Mouse (Mus musculus) ES-Bruce4 (cell line): Measurements from ENCODE around the gene Klhdc1. TPM values are rescaled to one million over a fixed set of nuclear protein-coding genes. Genes with fewer than 3 reads are reported as not detected.

Experiments used
- H3K27ac ChIP-seq: 2 replicates; pipeline ENCODE4 v1.5.1; 2012; ENCODE audit warnings: low read length, inconsistent platforms; ENCODE audit not compliant: insufficient read depth
- H3K27me3 ChIP-seq: 2 replicates; pipeline ENCODE4 v1.6.1; 2012; ENCODE audit warnings: mild to moderate bottlenecking, low read length, inconsistent platforms; ENCODE audit not compliant: control insufficient read depth, poor library complexity, insufficient read depth, severe bottlenecking
- H3K36me3 ChIP-seq: 2 replicates; pipeline ENCODE4 v1.6.1; 2012; ENCODE audit warnings: inconsistent platforms, mild to moderate bottlenecking, low read length, moderate library complexity; ENCODE audit not compliant: control insufficient read depth, poor library complexity, insufficient read depth, severe bottlenecking
- H3K4me1 ChIP-seq: one replicate; pipeline ENCODE4 v1.8.1; 2011; ENCODE audit warnings: low read length; ENCODE audit not compliant: control insufficient read depth, insufficient read depth
- H3K4me3 ChIP-seq: 2 replicates; pipeline ENCODE4 v1.5.1; 2011; ENCODE audit warnings: low read depth, mild to moderate bottlenecking, low read length
- H3K9ac ChIP-seq: 2 replicates; pipeline ENCODE4 v1.6.1; 2012; ENCODE audit warnings: low read depth, mild to moderate bottlenecking, inconsistent platforms; ENCODE audit not compliant: poor library complexity, severe bottlenecking
- H3K9me3 ChIP-seq: replicated peaks from 2 replicates; pipeline ENCODE4 v1.6.1; 2012; ENCODE audit warnings: mild to moderate bottlenecking, low read length, inconsistent platforms; ENCODE audit not compliant: control insufficient read depth, poor library complexity, insufficient read depth, severe bottlenecking
- CTCF ChIP-seq: IDR thresholded peaks from one replicate; pipeline ENCODE4 v1.8.1; 2011; ENCODE audit warnings: low read depth, low read length
- EP300 ChIP-seq: IDR thresholded peaks from 2 replicates; pipeline ENCODE4 v1.6.1; 2011; ENCODE audit warnings: low read depth, low read length; ENCODE audit not compliant: insufficient read depth
- POLR2A ChIP-seq: IDR thresholded peaks from one replicate; pipeline ENCODE4 v1.8.1; 2011; ENCODE audit warnings: low read length; ENCODE audit not compliant: insufficient read depth
- polyA plus RNA-seq: library from polyadenylated mRNA; stranded (reverse); fragments of >200 nt; gene quantifications from 2 replicates; pipeline ENCODE4 v1.2.4, GENCODE M21; 2011; ENCODE audit warnings: low read depth; ENCODE audit not compliant: missing spikeins, insufficient read depth, insufficient read length

Gene Klhdc1
- polyA plus RNA-seq, 1 experiment, result 2.0 TPM

- H3K9ac ChIP-seq, result no peak overlapping the region
- no peak overlapping the region for H3K27ac ChIP-seq
- TF ChIP-seq CTCF (no peak), EP300 (no peak), POLR2A (no peak)
- peaks cover 37% of the 10 kb centered on the region for H3K36me3 ChIP-seq
- no peaks in the 10 kb centered on the region for H3K9me3 ChIP-seq
- no peaks in the 10 kb centered on the region for H3K27me3 ChIP-seq
- H3K4me3 ChIP-seq, result no peak overlapping the region
- H3K4me1 ChIP-seq, result peaks cover 2% of the 10 kb centered on the region
Measured at GRCm38 (mm10) chr12:69304051-69304450, 63.1 kb downstream of the Klhdc1 start.

- peaks cover 52% of the 10 kb centered on the region for H3K36me3 ChIP-seq
- H3K4me3 ChIP-seq, result no peak overlapping the region
- H3K27ac ChIP-seq, result no peak overlapping the region
- H3K9ac ChIP-seq, result no peak overlapping the region
- H3K9me3 ChIP-seq, result no peaks in the 10 kb centered on the region
- H3K4me1 ChIP-seq, result no peaks in the 10 kb centered on the region
- TF ChIP-seq POLR2A, result no peak
- TF ChIP-seq CTCF, result no peak
- no peak for TF ChIP-seq EP300
- H3K27me3 ChIP-seq, result no peaks in the 10 kb centered on the region
Measured at GRCm38 (mm10) chr12:69306333-69306732, 65.4 kb downstream of the Klhdc1 start.

GRCm38 (mm10) chr12:69309659-69310058 lies 68.7 kb downstream of the Klhdc1 start:
- Histone ChIP-seq H3K9me3 (no peaks in the 10 kb centered on the region), H3K36me3 (peaks cover 59% of the 10 kb centered on the region), H3K9ac (no peak overlapping the region), H3K4me1 (no peaks in the 10 kb centered on the region), H3K27me3 (no peaks in the 10 kb centered on the region), H3K4me3 (no peak overlapping the region), H3K27ac (no peak overlapping the region)
- TF ChIP-seq EP300, result no peak

- Histone ChIP-seq H3K27ac (no peak overlapping the region), H3K36me3 (peaks cover 49% of the 10 kb centered on the region), H3K27me3 (no peaks in the 10 kb centered on the region), H3K4me3 (no peak overlapping the region), H3K4me1 (no peaks in the 10 kb centered on the region), H3K9ac (no peak overlapping the region), H3K9me3 (no peaks in the 10 kb centered on the region)
- TF ChIP-seq CTCF (no peak), EP300 (no peak), POLR2A (no peak)
Measured at GRCm38 (mm10) chr12:69318431-69318830, 77.5 kb downstream of the Klhdc1 start.

- H3K36me3 ChIP-seq, result peaks cover 41% of the 10 kb centered on the region
Measured at GRCm38 (mm10) chr12:69331187-69331586, 90.2 kb downstream of the Klhdc1 start.

GRCm38 (mm10) chr12:69332147-69332546 lies 91.2 kb downstream of the Klhdc1 start:
- Histone ChIP-seq H3K9ac (no peak overlapping the region), H3K27ac (no peak overlapping the region), H3K27me3 (no peaks in the 10 kb centered on the region), H3K9me3 (no peaks in the 10 kb centered on the region), H3K4me3 (no peak overlapping the region), H3K4me1 (no peaks in the 10 kb centered on the region), H3K36me3 (peaks cover 43% of the 10 kb centered on the region)
- no peak for TF ChIP-seq POLR2A
- TF ChIP-seq EP300, result no peak
- no peak for TF ChIP-seq CTCF

More at GRCm38 (mm10) chr12:69331187-69331586, 90.2 kb downstream of the Klhdc1 start:
- H3K27me3 ChIP-seq, result no peaks in the 10 kb centered on the region
- TF ChIP-seq EP300 (no peak), POLR2A (no peak), CTCF (no peak)
- no peaks in the 10 kb centered on the region for H3K9me3 ChIP-seq
- H3K4me1 ChIP-seq, result no peaks in the 10 kb centered on the region
- H3K4me3 ChIP-seq, result no peak overlapping the region
- H3K9ac ChIP-seq, result no peak overlapping the region
- no peak overlapping the region for H3K27ac ChIP-seq
